Mouse (Mus musculus) kidney, adult 2 months (tissue): ENCODE data around the gene Ubl3. TPM values are rescaled to one million over a fixed set of nuclear protein-coding genes. Genes with fewer than 3 reads are reported as not detected.

ENCODE experiments used
- DNase-seq: peaks from one replicate; pipeline ENCODE4 v3.0.0; 2021
- H3K27ac ChIP-seq: fragments of 200-500 bp; 2 replicates; pipeline ENCODE4 v1.5.1; 2012; ENCODE audit warnings: low read depth, low read length, control low read depth, inconsistent platforms; ENCODE audit not compliant: insufficient read depth
- H3K27me3 ChIP-seq: fragments of 200-500 bp; replicated peaks from 2 replicates; pipeline ENCODE4 v1.6.1; 2012; ENCODE audit warnings: mild to moderate bottlenecking, moderate library complexity, low read length, inconsistent platforms; ENCODE audit not compliant: control insufficient read depth, insufficient read depth
- H3K36me3 ChIP-seq: fragments of 200-500 bp; 2 replicates; pipeline ENCODE4 v1.6.1; 2012; ENCODE audit warnings: mild to moderate bottlenecking, moderate library complexity, low read length, inconsistent platforms; ENCODE audit not compliant: control insufficient read depth, insufficient read depth
- H3K4me1 ChIP-seq: fragments of 200-500 bp; 2 replicates; pipeline ENCODE4 v1.6.1; 2011; ENCODE audit warnings: low read length; ENCODE audit not compliant: control insufficient read depth, insufficient read depth
- H3K4me3 ChIP-seq: fragments of 200-500 bp; 2 replicates; pipeline ENCODE4 v1.5.1; 2011; ENCODE audit warnings: mild to moderate bottlenecking, low read depth, low read length, control low read depth; ENCODE audit not compliant: insufficient read depth
- CTCF ChIP-seq: fragments of 200-500 bp; conservative IDR thresholded peaks from 2 replicates; pipeline ENCODE4 v1.5.1; 2011; ENCODE audit warnings: low read depth, mild to moderate bottlenecking, control low read depth, low read length, moderate library complexity, mixed read lengths; ENCODE audit not compliant: insufficient read depth, insufficient read length
- POLR2A ChIP-seq: fragments of 200-500 bp; IDR thresholded peaks from one replicate; pipeline ENCODE4 v1.6.1; 2011; ENCODE audit warnings: low read depth, low read length, control low read depth
- WGBS: fragments of 180-500 bp; shearing (Covaris S2); methylation state at CpG from one replicate; pipeline ENCODE4 v1.1.7; 2018; 5-methylcytosine and 5-hydroxymethylcytosine counted together
- polyA plus RNA-seq: library from polyadenylated mRNA; depleted of rRNA; stranded (reverse); fragments of >200 nt; gene quantifications from 2 replicates; pipeline ENCODE4 v1.2.3, GENCODE M21; 2012

Ubl3 gene
- polyA plus RNA-seq, 1 experiment = 71.3 TPM

GRCm38 (mm10) chr5:148510265-148510664 is 42.3 kb downstream of the Ubl3 start:
- no peak for DNase-seq
- H3K4me3 ChIP-seq = no peak overlapping the region

GRCm38 (mm10) chr5:148509731-148510130 is 42.9 kb downstream of the Ubl3 start:
- no peaks in the 10 kb centered on the region for H3K27me3 ChIP-seq
- DNase-seq = no peak
- H3K4me1 ChIP-seq = peaks cover 3% of the 10 kb centered on the region; the same call in 1 of the 2 replicates
- H3K36me3 ChIP-seq = peaks cover 2% of the 10 kb centered on the region; the same call in 1 of the 2 replicates
- H3K4me3 ChIP-seq = no peak overlapping the region
- no peak overlapping the region for H3K27ac ChIP-seq
- TF ChIP-seq POLR2A (no peak), CTCF (no peak)
- WGBS = 80% methylated on average over 7 of the region's 7 CpGs

More at GRCm38 (mm10) chr5:148510265-148510664, 42.3 kb downstream of the Ubl3 start:
- no peak overlapping the region for H3K27ac ChIP-seq
- WGBS = 80% methylated on average over 2 of the region's 2 CpGs
- peaks cover 8% of the 10 kb centered on the region; the same call in 1 of the 2 replicates for H3K4me1 ChIP-seq
- H3K27me3 ChIP-seq = no peaks in the 10 kb centered on the region
- H3K36me3 ChIP-seq = peaks cover under 1% of the 10 kb centered on the region; the same call in 1 of the 2 replicates
- TF ChIP-seq CTCF (no peak), POLR2A (no peak)

GRCm38 (mm10) chr5:148508901-148509604 is 43.5 kb downstream of the Ubl3 start:
- Histone ChIP-seq H3K4me1 (peaks cover 3% of the 10 kb centered on the region; the same call in 1 of the 2 replicates), H3K4me3 (no peak overlapping the region), H3K36me3 (peaks cover 2% of the 10 kb centered on the region; the same call in 1 of the 2 replicates), H3K27me3 (no peaks in the 10 kb centered on the region), H3K27ac (no peak overlapping the region)
- TF ChIP-seq CTCF (no peak), POLR2A (no peak)
- DNase-seq = no peak
- 80% methylated on average over 11 of the region's 11 CpGs for WGBS

- DNase-seq = no peak
- Histone ChIP-seq H3K27me3 (no peaks in the 10 kb centered on the region), H3K4me1 (no peaks in the 10 kb centered on the region), H3K36me3 (peaks cover 2% of the 10 kb centered on the region; the same call in 1 of the 2 replicates), H3K4me3 (no peak overlapping the region), H3K27ac (no peak overlapping the region)
- TF ChIP-seq POLR2A = no peak
- no peak for TF ChIP-seq CTCF
- 89% methylated on average over 17 of the region's 17 CpGs for WGBS
Measured at GRCm38 (mm10) chr5:148505381-148505780, 47.2 kb downstream of the Ubl3 start.

GRCm38 (mm10) chr5:148502237-148502636 is 50.4 kb downstream of the Ubl3 start:
- no peak overlapping the region for H3K4me3 ChIP-seq
- 95% methylated on average over 6 of the region's 6 CpGs for WGBS
- no peak for DNase-seq
- 0 out of 2 replicates have a peak, but pooled peaks cover 2% of the 10 kb centered on the region for H3K36me3 ChIP-seq
- TF ChIP-seq POLR2A (no peak), CTCF (no peak)
- H3K4me1 ChIP-seq = no peaks in the 10 kb centered on the region
- H3K27ac ChIP-seq = no peak overlapping the region
- no peaks in the 10 kb centered on the region for H3K27me3 ChIP-seq

GRCm38 (mm10) chr5:148501228-148501957 is 51.2 kb downstream of the Ubl3 start:
- TF ChIP-seq CTCF = no peak
- TF ChIP-seq POLR2A = no peak
- no peak overlapping the region for H3K4me3 ChIP-seq
- no peak for DNase-seq
- no peaks in the 10 kb centered on the region for H3K4me1 ChIP-seq
- no peaks in the 10 kb centered on the region for H3K27me3 ChIP-seq
- no peak overlapping the region for H3K27ac ChIP-seq
- 91% methylated on average over 6 of the region's 6 CpGs for WGBS
- 0 out of 2 replicates have a peak, but pooled peaks cover 2% of the 10 kb centered on the region for H3K36me3 ChIP-seq

GRCm38 (mm10) chr5:148500516-148500915 is 52.1 kb downstream of the Ubl3 start:
- no peaks in the 10 kb centered on the region for H3K4me1 ChIP-seq
- DNase-seq = no peak
- no peak overlapping the region for H3K27ac ChIP-seq
- no peak overlapping the region for H3K4me3 ChIP-seq
- TF ChIP-seq CTCF = no peak
- no peak for TF ChIP-seq POLR2A
- 0 out of 2 replicates have a peak, but pooled peaks cover 2% of the 10 kb centered on the region for H3K36me3 ChIP-seq
- H3K27me3 ChIP-seq = no peaks in the 10 kb centered on the region
- 86% methylated on average over 8 of the region's 8 CpGs for WGBS
